Mouse (Mus musculus) liver, postnatal 0 days (tissue): ENCODE data around the gene Dusp7.

ENCODE experiments used
- CTCF ChIP-seq: sonication (generic); IDR thresholded peaks from 2 replicates; pipeline ENCODE4 v1.5.1; 2016; ENCODE audit warnings: antibody characterized with exemption, low read depth
- EP300 ChIP-seq: IDR thresholded peaks from 2 replicates; pipeline ENCODE4 v1.6.1; 2016; ENCODE audit warnings: antibody characterized with exemption, low read depth, mild to moderate bottlenecking

- TF ChIP-seq CTCF (peak; percentile 42), EP300 (no peak)
Measured at GRCm38 (mm10) chr9:106351178-106351577, 17.3 kb upstream of the Dusp7 start.
